Mouse (Mus musculus) thymus, adult 2 months (tissue): ENCODE data around the gene Cdh13.

Experiments
- CTCF ChIP-seq: fragments of 200-500 bp; IDR thresholded peaks from 2 replicates; pipeline ENCODE4 v1.5.1; 2012; ENCODE audit warnings: mild to moderate bottlenecking, control low read depth, low read length, moderate library complexity, borderline replicate concordance; ENCODE audit not compliant: control insufficient read depth, poor library complexity, insufficient read depth; ENCODE audit errors: extremely low read depth
- POLR2A ChIP-seq: fragments of 200-500 bp; IDR thresholded peaks from 2 replicates; pipeline ENCODE4 v1.6.1; 2012; ENCODE audit warnings: mild to moderate bottlenecking, low read length, control low read depth, moderate library complexity; ENCODE audit not compliant: control insufficient read depth, poor library complexity, insufficient read depth; ENCODE audit errors: extremely low read depth

DNA sequence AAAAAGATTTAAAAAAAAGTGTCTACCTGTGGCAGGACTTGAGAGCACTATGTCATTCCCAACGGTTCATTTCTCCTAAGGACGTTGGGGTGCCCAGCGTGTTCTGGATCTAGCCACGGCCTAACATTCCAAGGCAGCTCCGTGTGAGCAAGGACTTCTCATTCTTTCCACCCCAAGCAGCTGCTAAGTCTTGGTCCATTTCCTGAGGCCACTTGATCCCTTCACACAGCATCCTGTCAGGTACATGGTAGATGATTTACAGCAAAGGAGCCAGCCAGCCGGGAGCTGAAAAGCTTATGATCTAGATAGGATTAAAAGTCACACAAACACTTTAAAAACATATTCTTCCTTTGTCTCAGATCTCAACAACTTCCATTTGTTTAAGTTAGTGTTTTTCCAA is 123.8 kb downstream of the Cdh13 start:
- TF ChIP-seq POLR2A (no peak), CTCF (no peak)
